Mouse (Mus musculus) hindbrain, embryonic 11.5 days (tissue): ENCODE measurements at regions not wholly inside any gene's neighbourhood (a gene's known extent, or its start where the extent isn't known, plus 50 kb on each side); places are given as distances from the start of the nearest gene placed in this dataset.

Experiments used
- ATAC-seq: fragments of 200-750 bp; cut with Nextera tagmentation; 2 replicates; pipeline ENCODE4 v1.8.0; 2017; ENCODE audit warnings: mild to moderate bottlenecking, moderate TSS enrichment, moderate library complexity; ENCODE audit not compliant: low FRiP score
- DNase-seq: peaks from one replicate; pipeline ENCODE4 v3.0.0-alpha.2; 2015; ENCODE audit warnings: low spot score
- H3K27ac ChIP-seq: fragments of 300-500 bp; sonication (generic); 2 replicates; pipeline ENCODE4 v1.5.1; 2014; ENCODE audit warnings: mild to moderate bottlenecking, low read depth, low read length
- H3K27me3 ChIP-seq: fragments of 300-500 bp; sonication (generic); 2 replicates; pipeline ENCODE4 v1.6.1; 2014; ENCODE audit warnings: mild to moderate bottlenecking, low read length, moderate library complexity, mixed read lengths; ENCODE audit not compliant: control insufficient read depth, insufficient read depth
- H3K36me3 ChIP-seq: fragments of 300-500 bp; sonication (generic); 2 replicates; pipeline ENCODE4 v1.6.1; 2014; ENCODE audit warnings: mild to moderate bottlenecking, low read length, moderate library complexity, mixed read lengths; ENCODE audit not compliant: control insufficient read depth, insufficient read depth
- H3K4me1 ChIP-seq: fragments of 300-500 bp; sonication (generic); replicated peaks from 2 replicates; pipeline ENCODE4 v1.6.1; 2014; ENCODE audit warnings: low read length, mixed read lengths; ENCODE audit not compliant: control insufficient read depth, insufficient read depth
- H3K4me2 ChIP-seq: fragments of 300-500 bp; sonication (generic); replicated peaks from 2 replicates; pipeline ENCODE4 v1.6.1; 2014; ENCODE audit warnings: mild to moderate bottlenecking, low read depth, low read length
- H3K4me3 ChIP-seq: fragments of 300-500 bp; sonication (generic); 2 replicates; pipeline ENCODE4 v1.5.1; 2014; ENCODE audit warnings: low read depth, low read length
- H3K9ac ChIP-seq: fragments of 300-500 bp; sonication (generic); 2 replicates; pipeline ENCODE4 v1.6.1; 2014; ENCODE audit warnings: low read depth, low read length
- H3K9me3 ChIP-seq: fragments of 300-500 bp; sonication (generic); 2 replicates; pipeline ENCODE4 v1.6.1; 2016; ENCODE audit warnings: low read length; ENCODE audit not compliant: control insufficient read depth
- WGBS: fragments of 180-500 bp; shearing (Covaris S2); extraction: QIAGEN DNeasy Blood & Tissue Kit; methylation state at CpG from one replicate; pipeline ENCODE4 v1.1.7; 2014; 5-methylcytosine and 5-hydroxymethylcytosine counted together

DNA sequence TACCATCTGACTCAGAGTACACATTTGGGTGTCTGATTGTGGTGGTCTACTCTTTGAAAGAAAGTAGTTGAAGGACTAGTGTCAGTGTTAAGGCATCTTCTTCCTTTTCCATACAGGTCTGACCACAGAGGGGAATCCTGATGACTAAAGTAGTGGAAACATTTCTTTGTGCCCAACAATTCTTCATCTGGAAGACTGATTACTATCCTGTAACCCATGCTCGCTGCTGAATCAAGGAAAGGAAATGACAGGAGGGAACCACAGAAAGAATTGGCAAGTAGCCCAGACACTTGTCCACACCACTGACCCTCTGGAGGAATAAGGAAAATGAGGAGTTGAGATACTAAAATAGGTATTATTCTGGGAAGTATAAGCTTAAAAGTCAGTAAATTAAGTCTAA lies 162.3 kb downstream of the 4933402N22Rik start:
- ATAC-seq (no peak), DNase-seq (no peak)
- Histone ChIP-seq H3K36me3 (no peaks in the 10 kb centered on the region), H3K9me3 (no peaks in the 10 kb centered on the region), H3K4me1 (no peaks in the 10 kb centered on the region), H3K4me3 (no peak overlapping the region), H3K27me3 (no peaks in the 10 kb centered on the region), H3K27ac (no peak overlapping the region), H3K9ac (no peak overlapping the region), H3K4me2 (no peak overlapping the region)
- 79% methylated on average over 1 of the region's 1 CpGs for WGBS

- H3K9ac ChIP-seq: no peak overlapping the region
- H3K4me1 ChIP-seq: no peaks in the 10 kb centered on the region
- H3K27me3 ChIP-seq: no peaks in the 10 kb centered on the region
- DNase-seq: no peak
- no peaks in the 10 kb centered on the region for H3K9me3 ChIP-seq
- H3K36me3 ChIP-seq: no peaks in the 10 kb centered on the region
- 66% methylated on average over 1 of the region's 1 CpGs for WGBS
- no peak overlapping the region for H3K4me3 ChIP-seq
- no peak overlapping the region for H3K27ac ChIP-seq
- no peak for ATAC-seq
- no peak overlapping the region for H3K4me2 ChIP-seq
Observed at GRCm38 (mm10) chr5:12093680-12094079, 175.8 kb downstream of the 4933402N22Rik start.

DNA sequence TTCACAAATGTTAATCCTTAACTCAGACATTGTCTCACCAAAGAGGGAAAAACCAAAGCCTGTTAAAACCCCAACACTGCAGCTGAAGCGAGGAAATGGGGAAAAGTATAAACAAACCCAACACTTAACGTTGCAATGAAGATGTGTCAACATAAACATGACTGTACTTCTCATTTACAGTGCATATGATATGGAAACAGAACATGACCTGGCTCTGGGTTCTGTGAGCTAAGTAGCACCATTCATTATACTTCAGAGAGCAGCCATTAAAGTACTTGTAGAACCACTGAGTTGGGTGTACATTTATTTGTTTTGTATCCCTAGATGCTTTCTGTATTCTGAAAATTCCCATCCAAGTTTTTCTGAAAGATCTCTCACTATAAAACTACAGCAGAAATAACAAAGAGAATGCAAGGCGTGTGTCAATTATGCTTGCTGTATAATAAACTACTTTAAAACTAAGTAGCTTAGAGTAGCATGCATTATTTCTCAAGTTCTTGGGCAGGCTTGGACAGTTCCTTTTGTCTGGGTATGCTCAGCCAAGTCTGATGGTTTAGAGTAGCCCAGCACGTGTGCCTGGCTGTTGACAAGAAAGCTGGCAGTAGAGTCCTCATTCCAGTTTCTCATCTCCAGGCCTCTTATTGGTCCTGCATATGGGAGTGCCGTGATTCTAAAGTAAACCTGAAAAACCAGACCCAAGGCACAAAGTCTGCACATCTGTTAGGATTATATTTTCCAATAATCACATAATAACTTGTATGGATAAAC lies 198.9 kb downstream of the 4933402N22Rik start:
- Histone ChIP-seq H3K4me3 (no peak overlapping the region), H3K27me3 (no peaks in the 10 kb centered on the region), H3K4me1 (no peaks in the 10 kb centered on the region), H3K27ac (no peak overlapping the region), H3K36me3 (no peaks in the 10 kb centered on the region), H3K9ac (no peak overlapping the region), H3K4me2 (no peak overlapping the region), H3K9me3 (no peaks in the 10 kb centered on the region)
- no peak for DNase-seq
- ATAC-seq: no peak
- WGBS: 78% methylated on average over 5 of the region's 5 CpGs

DNA sequence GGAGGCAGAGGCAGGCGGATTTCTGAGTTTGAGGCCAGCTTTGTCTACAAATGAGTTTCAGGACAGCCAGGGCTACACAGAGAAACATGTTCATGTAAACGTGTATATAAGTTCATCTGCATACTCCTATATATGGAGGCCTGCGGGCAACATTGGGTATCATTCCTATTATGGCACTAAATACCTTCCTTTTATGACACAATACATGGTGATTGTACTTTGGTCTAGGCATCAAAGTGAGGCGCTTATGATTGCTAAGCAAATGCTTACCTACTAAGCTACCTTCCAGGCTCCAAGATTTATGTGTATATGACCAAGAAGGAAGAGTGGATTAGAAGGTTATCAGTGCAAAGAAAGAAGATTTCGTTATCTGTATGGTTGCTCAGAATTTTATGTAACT lies 207.1 kb downstream of the 4933402N22Rik start:
- no peak for ATAC-seq
- DNase-seq: no peak
- Histone ChIP-seq H3K4me2 (no peak overlapping the region), H3K36me3 (no peaks in the 10 kb centered on the region), H3K9ac (no peak overlapping the region), H3K9me3 (no peaks in the 10 kb centered on the region), H3K4me3 (no peak overlapping the region), H3K4me1 (no peaks in the 10 kb centered on the region), H3K27ac (no peak overlapping the region), H3K27me3 (no peaks in the 10 kb centered on the region)
- 93% methylated on average over 5 of the region's 5 CpGs for WGBS

DNA sequence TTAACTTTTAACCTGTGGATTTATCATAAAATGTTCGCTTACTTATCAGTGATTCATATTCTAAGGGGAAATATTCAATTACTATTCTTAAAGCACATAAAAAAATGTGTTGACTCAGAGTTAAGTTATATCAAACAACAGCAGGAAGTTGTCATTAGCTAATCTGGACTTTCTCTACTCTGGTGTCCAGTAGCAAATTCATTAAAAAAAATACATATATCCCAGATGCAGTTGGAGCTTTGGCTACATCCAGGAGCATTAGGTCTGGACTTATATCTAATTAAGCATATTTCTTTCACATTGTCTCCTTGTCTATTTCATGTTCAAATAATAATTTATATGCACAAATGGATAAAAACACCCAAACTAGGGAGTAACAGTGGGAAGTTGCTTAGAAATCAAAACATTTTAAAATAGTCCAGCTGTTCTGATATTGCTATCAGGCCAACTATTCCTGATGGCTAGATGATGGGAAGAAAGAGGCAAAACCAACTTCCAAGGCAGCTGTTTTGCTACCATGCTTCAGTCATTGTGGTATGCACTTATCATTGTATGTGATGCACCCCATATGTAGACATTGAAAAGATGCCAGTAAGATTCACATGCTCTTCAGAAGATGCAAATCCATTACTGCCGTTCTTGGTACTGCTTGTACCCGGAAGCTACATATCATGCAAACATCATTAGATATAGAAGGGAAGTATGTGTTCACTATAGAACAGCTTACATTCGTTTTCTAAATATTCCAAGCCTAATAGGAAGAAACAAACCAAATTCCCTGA lies 209.8 kb downstream of the 4933402N22Rik start:
- Histone ChIP-seq H3K36me3 (no peaks in the 10 kb centered on the region), H3K4me1 (no peaks in the 10 kb centered on the region), H3K27me3 (no peaks in the 10 kb centered on the region), H3K4me3 (no peak overlapping the region), H3K9ac (no peak overlapping the region), H3K4me2 (no peak overlapping the region), H3K27ac (no peak overlapping the region), H3K9me3 (no peaks in the 10 kb centered on the region)
- ATAC-seq: no peak
- 89% methylated on average over 4 of the region's 4 CpGs for WGBS
- DNase-seq: no peak

DNA sequence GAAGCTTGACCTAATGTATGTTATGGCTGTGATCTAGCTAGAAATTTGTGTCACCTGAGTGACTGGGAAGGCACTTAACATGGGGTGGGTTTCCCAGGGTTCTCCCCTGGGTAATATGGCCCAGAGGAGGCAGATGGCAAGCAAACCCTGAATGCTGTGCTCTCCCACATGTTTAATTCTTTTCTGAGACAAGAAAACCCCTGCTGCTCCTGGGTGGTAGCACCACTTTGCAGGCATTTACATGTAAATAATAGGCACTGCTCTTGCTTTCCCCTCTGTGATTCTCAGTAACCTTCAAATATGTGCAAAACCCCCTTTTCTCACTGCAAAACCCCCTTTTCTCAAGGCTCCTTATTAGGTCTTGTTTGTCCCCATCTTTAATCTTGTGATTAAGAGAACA lies 221.1 kb downstream of the 4933402N22Rik start:
- Histone ChIP-seq H3K36me3 (no peaks in the 10 kb centered on the region), H3K9me3 (no peaks in the 10 kb centered on the region), H3K27me3 (no peaks in the 10 kb centered on the region), H3K9ac (no peak overlapping the region), H3K4me3 (no peak overlapping the region), H3K4me1 (no peaks in the 10 kb centered on the region), H3K27ac (no peak overlapping the region), H3K4me2 (no peak overlapping the region)
- ATAC-seq (no peak), DNase-seq (no peak)

GRCm38 (mm10) chr5:12153295-12153694 lies 229.9 kb upstream of the Sema3d start:
- DNase-seq (no peak), ATAC-seq (no peak)
- H3K36me3 ChIP-seq: no peaks in the 10 kb centered on the region
- H3K4me2 ChIP-seq: no peak overlapping the region
- H3K27me3 ChIP-seq: no peaks in the 10 kb centered on the region
- no peak overlapping the region for H3K4me3 ChIP-seq
- no peak overlapping the region for H3K27ac ChIP-seq
- H3K9me3 ChIP-seq: no peaks in the 10 kb centered on the region
- no peaks in the 10 kb centered on the region for H3K4me1 ChIP-seq
- WGBS: 62% methylated on average over 4 of the region's 4 CpGs
- no peak overlapping the region for H3K9ac ChIP-seq

GRCm38 (mm10) chr5:12154551-12155091 lies 228.6 kb upstream of the Sema3d start:
- Histone ChIP-seq H3K4me1 (no peaks in the 10 kb centered on the region), H3K4me3 (no peak overlapping the region), H3K36me3 (no peaks in the 10 kb centered on the region), H3K9me3 (no peaks in the 10 kb centered on the region), H3K27ac (no peak overlapping the region), H3K27me3 (no peaks in the 10 kb centered on the region), H3K4me2 (no peak overlapping the region), H3K9ac (no peak overlapping the region)
- ATAC-seq: no peak
- DNase-seq: no peak
- WGBS: 65% methylated on average over 3 of the region's 3 CpGs

DNA sequence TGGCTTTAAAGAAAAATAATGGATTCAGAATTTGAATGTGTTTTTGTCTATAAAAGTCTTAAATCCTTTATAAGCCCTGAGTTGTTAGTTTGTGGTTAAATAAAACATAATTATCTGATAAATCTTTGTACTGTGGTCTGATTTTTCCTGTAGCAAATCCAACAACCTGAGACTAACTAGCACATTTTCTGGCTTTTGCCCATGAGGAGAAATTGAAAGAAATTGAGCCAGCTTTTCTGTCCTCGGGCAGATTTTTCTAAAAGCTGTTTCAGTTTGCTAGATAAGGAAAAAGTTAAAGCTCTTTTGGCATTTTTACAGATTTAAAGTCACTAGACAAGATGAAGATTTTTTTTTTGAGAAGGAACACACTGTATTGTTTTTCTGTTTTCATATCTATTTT lies 191.5 kb upstream of the Sema3d start:
- WGBS: 86% methylated on average over 1 of the region's 1 CpGs
- no peak overlapping the region for H3K4me2 ChIP-seq
- no peak for DNase-seq

More for the DNA sequence above, 191.5 kb upstream of the Sema3d start:
- H3K36me3 ChIP-seq: no peaks in the 10 kb centered on the region
- H3K27me3 ChIP-seq: no peaks in the 10 kb centered on the region
- no peaks in the 10 kb centered on the region for H3K9me3 ChIP-seq
- no peak for ATAC-seq
- H3K27ac ChIP-seq: no peak overlapping the region
- H3K9ac ChIP-seq: no peak overlapping the region
- H3K4me1 ChIP-seq: no peaks in the 10 kb centered on the region
- no peak overlapping the region for H3K4me3 ChIP-seq
